Mouse (Mus musculus): ENCODE results near the gene Phc1. TPM values are rescaled to one million over a fixed set of nuclear protein-coding genes. Genes with fewer than 3 reads are reported as not detected.
A peak's percentile ranks its signal among the peaks of the same experiment; 100 is the strongest.
"Not testable (repeated sequence)": the region's sequence is repeated elsewhere in the genome, so short reads cannot be mapped to it uniquely, and the experiment has no call there.

Gene Phc1
- total RNA-seq (2014; rRNA removed) (53.6 and 75.7 TPM in 2 replicates), polyA plus RNA-seq (2015; fragmentation: Nextera tagmentation; extraction: Ambion mirVana) (21.9 and 24.6 TPM in 2 replicates)

DNA sequence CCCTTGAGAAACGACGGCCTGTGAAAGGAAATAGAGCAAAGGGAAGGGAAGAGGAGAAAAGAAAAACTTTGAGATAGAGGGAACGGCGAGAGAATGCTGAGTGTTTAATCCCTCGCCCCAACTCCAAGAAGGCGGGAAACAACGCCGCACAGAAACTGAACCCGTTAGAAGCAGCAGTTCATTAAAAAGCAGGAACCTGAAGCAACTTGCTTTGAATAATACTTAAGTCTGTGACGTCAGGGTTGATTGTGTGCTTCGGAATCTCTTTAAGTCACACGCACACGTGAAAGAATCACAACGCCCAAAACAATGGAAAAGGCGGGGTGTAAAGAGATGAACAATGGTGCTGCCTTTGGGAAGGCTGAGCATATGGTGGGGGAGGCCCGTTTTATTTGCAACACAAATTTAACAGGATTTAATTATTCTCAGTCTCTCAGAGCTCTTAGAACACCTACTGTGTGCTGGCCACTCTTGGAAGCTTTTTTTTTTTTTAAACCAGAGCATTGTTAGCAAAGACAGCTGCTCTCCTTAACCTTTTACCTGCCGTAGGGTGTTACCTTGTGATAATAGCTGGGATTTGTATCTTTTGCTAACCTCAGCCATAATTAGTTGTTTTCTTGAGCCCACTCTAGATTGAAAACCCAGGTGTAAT, at the start of gene Phc1:
Gene Phc1, minus strand, starts transcription at position 213 of the 652 bp plus-strand sequence.
- DNase-seq: peak; percentile 81
- 1% methylated on average over 17 of the region's 17 CpGs for WGBS
- no peaks in the 10 kb centered on the region for H3K9me3 ChIP-seq (ENCODE audit: low read length)
- H3K4me3 ChIP-seq (ENCODE audit: low read depth, low read length): peak within 1 kb of the TSS; percentile 82
- no peak for TF ChIP-seq CTCF (IDR thresholded peaks at IDR 0.05; ENCODE audit: low read depth)
- peak within 1 kb of the TSS; percentile 97 for H3K27ac ChIP-seq (ENCODE audit: low read depth, low read length)
- no peaks in the 10 kb centered on the region for H3K27me3 ChIP-seq (ENCODE audit: insufficient read depth, low read length)
- peak within 1 kb of the TSS; percentile 73 for H3K9ac ChIP-seq
- peaks cover 9% of the 10 kb centered on the region; the same call in 1 of the 2 replicates for H3K4me1 ChIP-seq (ENCODE audit: insufficient read depth)
- ATAC-seq: peak; percentile 72
- H3K4me2 ChIP-seq (ENCODE audit: low read depth): peak within 1 kb of the TSS; percentile 66
- peaks cover 3% of the 10 kb centered on the region; the same call in 1 of the 2 replicates for H3K36me3 ChIP-seq (ENCODE audit: insufficient read depth)

GRCm38 (mm10) chr6:122389986-122390385, 49.6 kb upstream of the Phc1 start:
- H3K36me3 ChIP-seq (ENCODE audit: insufficient read depth); H3K9ac ChIP-seq; H3K9me3 ChIP-seq (ENCODE audit: low read length); H3K27me3 ChIP-seq (ENCODE audit: insufficient read depth, low read length); H3K4me3 ChIP-seq (ENCODE audit: low read depth, low read length); H3K4me1 ChIP-seq (ENCODE audit: insufficient read depth); ATAC-seq; H3K4me2 ChIP-seq (ENCODE audit: low read depth); H3K27ac ChIP-seq (ENCODE audit: low read depth, low read length); DNase-seq: not testable (repeated sequence)
- WGBS: 37% methylated on average over 3 of the region's 3 CpGs

DNA sequence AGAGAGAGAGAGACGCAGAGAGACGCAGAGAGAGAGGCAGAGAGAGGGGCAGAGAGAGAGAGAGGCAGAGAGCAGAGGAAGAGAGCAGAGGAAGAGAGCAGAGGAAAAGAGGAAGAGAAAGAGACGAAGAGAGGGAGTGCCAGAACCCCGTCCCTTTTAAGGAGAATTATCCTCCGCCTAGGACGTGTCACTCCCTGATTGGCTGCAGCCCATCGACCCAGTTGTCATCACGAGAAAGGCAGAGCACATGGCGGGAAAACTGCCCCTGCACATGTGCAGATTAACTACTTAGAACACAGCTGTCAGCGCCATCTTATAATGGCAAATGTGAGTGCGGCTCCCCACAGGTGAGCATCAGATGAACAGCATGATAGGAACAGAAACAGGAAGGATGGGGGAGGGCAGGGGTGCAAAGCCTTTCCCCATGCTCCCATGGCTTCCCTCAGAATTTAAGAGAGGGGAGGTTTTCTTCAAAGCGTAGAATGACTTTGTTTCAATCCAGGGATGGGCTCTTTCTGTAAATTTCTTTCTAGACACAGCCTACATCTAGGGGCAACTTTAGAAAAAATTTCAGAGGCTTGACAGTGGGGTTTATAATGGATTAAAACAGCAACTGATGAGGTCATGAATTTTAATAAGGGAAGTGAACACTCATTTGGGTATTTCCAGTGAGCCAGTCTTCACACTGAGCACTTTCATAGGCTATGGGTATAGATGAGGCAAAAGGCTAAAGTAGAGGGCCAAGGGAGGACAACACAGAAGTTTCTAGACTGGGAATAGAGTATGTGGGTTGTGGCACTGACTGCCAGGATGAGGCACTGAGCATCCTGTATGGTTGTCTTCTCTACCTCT, 47.0 kb upstream of the Phc1 start:
- not testable (repeated sequence) for H3K36me3 ChIP-seq (ENCODE audit: insufficient read depth); H3K4me1 ChIP-seq (ENCODE audit: insufficient read depth); H3K4me2 ChIP-seq (ENCODE audit: low read depth); H3K27me3 ChIP-seq (ENCODE audit: insufficient read depth, low read length); H3K9me3 ChIP-seq (ENCODE audit: low read length); DNase-seq; H3K4me3 ChIP-seq (ENCODE audit: low read depth, low read length); ATAC-seq; H3K9ac ChIP-seq; H3K27ac ChIP-seq (ENCODE audit: low read depth, low read length)
- WGBS: 91% methylated on average over 12 of the region's 12 CpGs

DNA sequence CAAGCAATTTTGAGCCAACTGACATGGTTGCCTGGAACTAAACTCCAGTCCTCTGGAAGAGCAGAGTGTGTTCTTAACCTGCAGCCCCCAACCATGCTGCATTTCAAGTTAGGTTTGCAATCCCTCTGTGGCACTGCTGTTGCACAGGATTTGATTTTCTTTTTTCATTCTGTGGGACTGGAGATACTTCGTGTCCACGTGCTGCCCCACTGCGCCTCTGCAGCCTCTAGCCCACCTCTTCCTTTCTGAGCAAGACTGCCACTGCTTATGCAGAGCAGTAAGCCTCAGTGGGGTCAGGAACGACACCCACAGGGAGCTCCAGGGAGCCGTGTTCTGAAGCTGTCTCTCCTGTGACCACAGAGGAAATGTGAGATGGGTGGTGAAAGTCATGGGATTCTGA, 45.4 kb upstream of the Phc1 start:
- Histone ChIP-seq H3K27me3 (ENCODE audit: insufficient read depth, low read length) (no peaks in the 10 kb centered on the region), H3K4me3 (ENCODE audit: low read depth, low read length) (no peak overlapping the region), H3K4me2 (ENCODE audit: low read depth) (no peak overlapping the region), H3K27ac (ENCODE audit: low read depth, low read length) (no peak overlapping the region), H3K9ac (no peak overlapping the region), H3K4me1 (ENCODE audit: insufficient read depth) (no peaks in the 10 kb centered on the region), H3K9me3 (ENCODE audit: low read length) (no peaks in the 10 kb centered on the region), H3K36me3 (ENCODE audit: insufficient read depth) (no peaks in the 10 kb centered on the region)
- no peak for TF ChIP-seq CTCF (IDR thresholded peaks at IDR 0.05; ENCODE audit: low read depth)
- ATAC-seq: no peak
- WGBS: 74% methylated on average over 5 of the region's 5 CpGs
- DNase-seq: no peak

DNA sequence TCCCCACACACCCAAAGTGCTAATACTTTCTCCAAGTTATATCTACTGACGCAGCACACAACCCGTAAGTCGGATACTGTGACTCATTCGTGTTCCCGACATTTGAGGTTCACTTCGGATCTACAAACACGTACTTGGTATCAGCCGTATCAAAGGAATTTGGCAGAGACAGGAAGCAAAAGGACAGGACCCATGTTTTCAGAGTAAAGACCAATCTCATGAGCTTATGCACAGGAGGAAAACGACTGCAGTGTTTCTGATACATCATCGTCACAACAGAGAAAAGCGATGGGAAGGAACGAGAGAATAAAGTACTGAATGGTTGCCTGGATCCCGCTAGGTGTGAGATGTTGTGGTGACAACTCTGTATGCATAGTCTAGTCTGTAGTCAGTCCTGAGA, 44.5 kb upstream of the Phc1 start:
- Histone ChIP-seq H3K27ac (ENCODE audit: low read depth, low read length) (no peak overlapping the region), H3K4me3 (ENCODE audit: low read depth, low read length) (no peak overlapping the region), H3K9me3 (ENCODE audit: low read length) (no peaks in the 10 kb centered on the region), H3K4me2 (ENCODE audit: low read depth) (no peak overlapping the region), H3K9ac (no peak overlapping the region), H3K27me3 (ENCODE audit: insufficient read depth, low read length) (no peaks in the 10 kb centered on the region), H3K36me3 (ENCODE audit: insufficient read depth) (no peaks in the 10 kb centered on the region), H3K4me1 (ENCODE audit: insufficient read depth) (no peaks in the 10 kb centered on the region)
- TF ChIP-seq CTCF (IDR thresholded peaks at IDR 0.05; ENCODE audit: low read depth): no peak
- 92% methylated on average over 13 of the region's 13 CpGs for WGBS
- DNase-seq: no peak
- ATAC-seq: no peak

DNA sequence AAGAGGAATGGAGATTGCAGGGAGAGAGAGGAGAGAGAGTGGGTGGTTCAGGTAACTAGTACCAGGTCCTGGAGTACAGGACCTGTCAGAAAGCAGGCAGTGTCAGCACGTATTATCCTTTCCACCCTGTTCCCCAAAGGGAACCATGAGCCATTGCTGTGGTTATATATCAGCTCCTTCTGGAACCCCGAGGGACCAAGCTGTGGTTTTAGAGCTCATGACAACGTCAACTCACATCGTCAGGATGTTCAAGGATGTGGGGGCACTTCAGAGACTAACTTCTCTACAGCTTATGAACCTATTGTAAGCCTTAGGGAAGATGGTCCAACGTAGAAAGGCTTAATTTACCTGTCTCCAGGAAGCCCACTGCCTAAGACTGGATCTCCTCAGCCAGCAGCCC, 42.9 kb upstream of the Phc1 start:
- Histone ChIP-seq H3K4me2 (ENCODE audit: low read depth) (no peak overlapping the region), H3K4me3 (ENCODE audit: low read depth, low read length) (no peak overlapping the region), H3K27me3 (ENCODE audit: insufficient read depth, low read length) (no peaks in the 10 kb centered on the region), H3K27ac (ENCODE audit: low read depth, low read length) (no peak overlapping the region), H3K36me3 (ENCODE audit: insufficient read depth) (no peaks in the 10 kb centered on the region), H3K4me1 (ENCODE audit: insufficient read depth) (no peaks in the 10 kb centered on the region), H3K9ac (no peak overlapping the region), H3K9me3 (ENCODE audit: low read length) (no peaks in the 10 kb centered on the region)
- DNase-seq: no peak
- TF ChIP-seq CTCF (IDR thresholded peaks at IDR 0.05; ENCODE audit: low read depth): no peak
- WGBS: 82% methylated on average over 5 of the region's 5 CpGs
- no peak for ATAC-seq

GRCm38 (mm10) chr6:122382046-122382445, 41.7 kb upstream of the Phc1 start:
- Histone ChIP-seq H3K36me3 (ENCODE audit: insufficient read depth) (no peaks in the 10 kb centered on the region), H3K27ac (ENCODE audit: low read depth, low read length) (no peak overlapping the region), H3K4me1 (ENCODE audit: insufficient read depth) (no peaks in the 10 kb centered on the region), H3K27me3 (ENCODE audit: insufficient read depth, low read length) (no peaks in the 10 kb centered on the region), H3K9me3 (ENCODE audit: low read length) (no peaks in the 10 kb centered on the region), H3K4me2 (ENCODE audit: low read depth) (no peak overlapping the region), H3K9ac (no peak overlapping the region), H3K4me3 (ENCODE audit: low read depth, low read length) (no peak overlapping the region)
- ATAC-seq (no peak), DNase-seq (no peak)
- 82% methylated on average over 8 of the region's 8 CpGs for WGBS
- no peak for TF ChIP-seq CTCF (IDR thresholded peaks at IDR 0.05; ENCODE audit: low read depth)

All from forebrain, postnatal 0 days (tissue).